Comparison of ENCODE assay signal across 15 mouse cellular contexts in the genomic region with DNA sequence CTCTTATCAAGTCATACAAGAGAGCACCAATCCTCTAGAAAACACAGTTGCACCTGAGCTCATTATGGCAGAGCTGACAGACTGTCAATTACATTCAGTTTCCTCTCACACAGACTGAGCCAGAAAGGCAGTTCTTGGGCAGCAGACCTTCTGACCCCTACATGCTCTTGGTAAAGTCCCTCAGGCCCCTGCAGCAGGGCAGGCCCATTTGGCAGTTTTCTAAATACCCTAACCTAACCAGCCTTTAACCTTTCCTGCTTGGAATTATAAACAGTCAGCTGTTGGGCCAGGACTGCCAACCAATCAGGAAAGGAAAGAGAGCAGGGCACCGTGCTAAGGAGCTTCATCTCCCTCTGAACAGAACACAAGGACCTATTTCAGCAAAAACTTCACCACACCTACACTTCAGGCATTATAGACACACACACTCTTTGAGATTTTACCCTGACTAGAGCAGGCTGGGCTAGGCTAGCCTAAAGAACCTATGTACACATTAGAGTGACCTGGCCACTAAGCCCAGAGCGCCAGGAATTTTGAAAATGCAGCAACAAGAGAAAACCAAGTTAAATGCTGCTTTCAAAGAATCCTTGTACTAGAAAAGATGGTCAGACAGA. TPM values are rescaled to one million over a fixed set of nuclear protein-coding genes. Genes with fewer than 3 reads are reported as not detected.
DNase-seq lines count a peak whose midpoint lies in the region; ATAC-seq lines count a peak whose summit lies in the region.
"Had no signal": no experiment of that assay in that cellular context is flagged by ENCODE, and none has a peak within 500 bp of the region (broad histone marks: within the 10 kb centered on the region; RNA-seq: fewer than 3 reads in every experiment).

No protein-coding gene starts in this region.

- DNase-seq in heart, adult 11 months: peak; percentile 93
- DNase-seq in heart, embryonic 10.5 days (ENCODE audit: low spot score): no peak
- DNase-seq in limb, embryonic 10.5 days (ENCODE audit: low spot score): no peak
- peak; percentile 37 for DNase-seq in adipocyte (ENCODE audit: low spot score)
- peak; percentile 19 to 75 for DNase-seq in kidney, postnatal 25 days
- no peak for DNase-seq in retina, embryonic 14.5 days (ENCODE audit: low spot score)
- DNase-seq in left cerebral cortex, adult 8-10 months (ENCODE audit: low spot score in 2 of 2): no peak
- DNase-seq: adrenal gland, postnatal 14 days; cerebellum, postnatal 36 days; heart, postnatal 14 days; layer of hippocampus, postnatal 36 days; thymus, postnatal 14 days had no signal

- H3K9me3 ChIP-seq in heart, embryonic 10.5 days: no peaks in the 10 kb centered on the region
- no peaks in the 10 kb centered on the region for H3K9me3 ChIP-seq in limb, embryonic 15.5 days
- no peaks in the 10 kb centered on the region for H3K9me3 ChIP-seq in limb, embryonic 10.5 days (replicated peaks)
- H3K9me3 ChIP-seq: embryonic facial prominence, embryonic 12.5 days; limb, embryonic 13.5 days had no signal

- no peak overlapping the region for H3K4me2 ChIP-seq in limb, embryonic 15.5 days
- H3K4me2 ChIP-seq: embryonic facial prominence, embryonic 12.5 days; limb, embryonic 13.5 days had no signal

- H3K36me3 ChIP-seq in heart, embryonic 10.5 days: peaks cover 79% of the 10 kb centered on the region
- peaks cover 61% of the 10 kb centered on the region for H3K36me3 ChIP-seq in limb, embryonic 15.5 days
- peaks cover 95% of the 10 kb centered on the region for H3K36me3 ChIP-seq in limb, embryonic 10.5 days

- ATAC-seq in limb, embryonic 15.5 days (ENCODE audit: insufficient number of reproducible peaks, low FRiP score, low TSS enrichment, low read depth): no peak

- no peaks in the 10 kb centered on the region for H3K27me3 ChIP-seq in heart, embryonic 10.5 days (ENCODE audit: insufficient read depth, poor library complexity, severe bottlenecking)
- H3K27me3 ChIP-seq in limb, embryonic 15.5 days: no peaks in the 10 kb centered on the region
- H3K27me3 ChIP-seq in limb, embryonic 10.5 days (ENCODE audit: low read depth, poor library complexity, severe bottlenecking): no peaks in the 10 kb centered on the region
- H3K27me3 ChIP-seq: embryonic facial prominence, embryonic 12.5 days; limb, embryonic 13.5 days had no signal

- no peak overlapping the region for H3K4me3 ChIP-seq in heart, embryonic 10.5 days
- H3K4me3 ChIP-seq in limb, embryonic 15.5 days: no peak overlapping the region
- no peak overlapping the region for H3K4me3 ChIP-seq in limb, embryonic 10.5 days
- H3K4me3 ChIP-seq: embryonic facial prominence, embryonic 12.5 days; limb, embryonic 13.5 days had no signal

- no peak overlapping the region for H3K27ac ChIP-seq in heart, embryonic 10.5 days
- H3K27ac ChIP-seq in limb, embryonic 15.5 days: peak overlapping the region; percentile 85; the same call in 1 of the 2 replicates
- H3K27ac ChIP-seq in limb, embryonic 10.5 days: no peak overlapping the region
- H3K27ac ChIP-seq: embryonic facial prominence, embryonic 12.5 days; limb, embryonic 13.5 days had no signal

- 85% methylated on average over 2 of the region's 2 CpGs for WGBS in heart, embryonic 10.5 days
- WGBS in limb, embryonic 15.5 days: 78% methylated on average over 2 of the region's 2 CpGs
- WGBS in limb, embryonic 10.5 days: 85% methylated on average over 2 of the region's 2 CpGs

- H3K4me1 ChIP-seq in heart, embryonic 10.5 days: peaks cover 9% of the 10 kb centered on the region; the same call in 1 of the 2 replicates
- peaks cover 24% of the 10 kb centered on the region for H3K4me1 ChIP-seq in limb, embryonic 15.5 days
- no peaks in the 10 kb centered on the region for H3K4me1 ChIP-seq in limb, embryonic 10.5 days

- no peak overlapping the region for H3K9ac ChIP-seq in limb, embryonic 15.5 days
- H3K9ac ChIP-seq: embryonic facial prominence, embryonic 12.5 days; limb, embryonic 13.5 days had no signal

RNA-seq across cellular contexts. Expression of a gene that starts 8.1 kb away (rescaled TPM):
- polyA plus RNA-seq in heart, embryonic 10.5 days (2016; fragmentation: Nextera tagmentation; extraction: Ambion mirVana): 10.7 and 12.9 TPM in 2 replicates
- polyA plus RNA-seq in limb, embryonic 15.5 days (2015; fragmentation: Nextera tagmentation; extraction: Ambion mirVana): 16.7 and 20.1 TPM in 2 replicates
- polyA plus RNA-seq in limb, embryonic 10.5 days (2016; fragmentation: Nextera tagmentation; extraction: Ambion mirVana): 11.5 and 12.9 TPM in 2 replicates
- 10 to 100 TPM; 77.6 to 91.1 (median 82.8) TPM for total RNA-seq in left cerebral cortex, adult 8-10 months (2022)

Comparison
In these comparisons a context has a peak if more than half of its experiments do, and no peak if none do; other contexts are left out.
1. DNase-seq: peak in heart, adult 11 months (single experiment), adipocyte (single experiment) and kidney, postnatal 25 days (2 of 2); none in heart, embryonic 10.5 days (single experiment), limb, embryonic 10.5 days (single experiment), retina, embryonic 14.5 days (single experiment) and left cerebral cortex, adult 8-10 months (0 of 2).